Comparison of ENCODE assay signal across 8 mouse cellular contexts in the genomic region with DNA sequence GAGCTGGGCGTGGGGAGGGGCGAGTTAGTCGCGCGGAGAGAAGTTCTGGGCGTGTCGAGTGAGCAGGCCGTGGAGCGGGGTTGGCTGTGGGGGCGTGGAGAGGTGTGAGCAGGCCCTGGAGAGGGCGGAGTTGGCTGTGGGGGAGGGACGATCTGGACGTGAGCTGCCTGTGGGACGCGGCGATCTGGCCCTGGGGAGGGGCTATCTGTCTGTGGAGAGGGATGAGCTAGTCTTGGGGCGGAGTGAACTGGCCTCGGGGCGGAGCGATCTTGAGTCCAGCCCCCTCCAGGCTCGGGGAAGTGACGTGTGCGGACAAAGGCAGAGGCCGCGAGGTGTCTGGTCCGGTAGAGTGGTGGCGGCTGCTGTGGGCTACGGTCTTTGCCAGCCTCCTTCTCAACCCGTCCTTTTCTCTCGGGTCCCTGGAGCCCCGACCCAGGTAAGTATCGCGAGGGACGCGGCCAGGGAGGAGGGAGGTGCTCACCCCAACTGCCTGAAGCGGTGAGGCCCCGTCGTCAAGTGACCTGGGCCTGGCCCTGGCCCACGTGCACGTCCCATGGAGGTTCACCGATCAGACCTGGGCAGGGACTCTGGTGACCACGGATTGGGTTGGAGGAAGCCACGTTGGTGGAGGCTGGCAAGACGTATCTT. TPM values are rescaled to one million over a fixed set of nuclear protein-coding genes. Genes with fewer than 3 reads are reported as not detected.
DNase-seq lines count a peak whose midpoint lies in the region; ATAC-seq lines count a peak whose summit lies in the region.

Ntmt1 (plus strand) TSS at position 179 of the 648 bp plus-strand sequence.

- H3K9me3 ChIP-seq in heart, embryonic 14.5 days (ENCODE audit: control insufficient read depth, low read length): no peaks in the 10 kb centered on the region
- H3K9me3 ChIP-seq in liver, embryonic 13.5 days (replicated peaks): no peaks in the 10 kb centered on the region
- H3K9me3 ChIP-seq in stomach, embryonic 16.5 days (replicated peaks; ENCODE audit: control insufficient read depth, low read length): no peaks in the 10 kb centered on the region

- H3K36me3 ChIP-seq in heart, embryonic 14.5 days (ENCODE audit: control insufficient read depth, insufficient read depth, low read length): peaks cover 8% of the 10 kb centered on the region
- H3K36me3 ChIP-seq in liver, embryonic 13.5 days: peaks cover 22% of the 10 kb centered on the region
- H3K36me3 ChIP-seq in stomach, embryonic 16.5 days (ENCODE audit: control insufficient read depth, insufficient read depth, low read length): no peaks in the 10 kb centered on the region

- H3K4me2 ChIP-seq in heart, embryonic 14.5 days (ENCODE audit: low read length): peak within 1 kb of the TSS; percentile 88
- H3K4me2 ChIP-seq in liver, embryonic 13.5 days: peak within 1 kb of the TSS; percentile 98
- H3K4me2 ChIP-seq in stomach, embryonic 16.5 days (ENCODE audit: low read depth, low read length): peak within 1 kb of the TSS; percentile 85

- peak within 1 kb of the TSS; percentile 89 for H3K9ac ChIP-seq in heart, embryonic 14.5 days (ENCODE audit: low read length)
- H3K9ac ChIP-seq in liver, embryonic 13.5 days: peak within 1 kb of the TSS; percentile 86
- H3K9ac ChIP-seq in stomach, embryonic 16.5 days (ENCODE audit: low read length): peak within 1 kb of the TSS; percentile 90

- peaks cover 10 to 18% of the 10 kb centered on the region in 2 experiments for H3K4me1 ChIP-seq in heart, embryonic 14.5 days (ENCODE audit: control insufficient read depth in 2 of 2, insufficient read depth in 2 of 2, low read length in 2 of 2)
- peaks cover 40% of the 10 kb centered on the region for H3K4me1 ChIP-seq in liver, embryonic 13.5 days (replicated peaks)
- H3K4me1 ChIP-seq in stomach, embryonic 16.5 days (ENCODE audit: control insufficient read depth, insufficient read depth, low read length): peaks cover 10% of the 10 kb centered on the region; the same call in 1 of the 2 replicates

- H3K4me3 ChIP-seq in heart, embryonic 14.5 days (ENCODE audit: control insufficient read depth in 1 of 2, insufficient read depth in 1 of 2, low read depth in 1 of 2, low read length in 2 of 2): peak within 1 kb of the TSS; percentile 65 to 72
- H3K4me3 ChIP-seq in liver, embryonic 13.5 days (replicated peaks): peak within 1 kb of the TSS; percentile 81
- peak within 1 kb of the TSS; percentile 87 for H3K4me3 ChIP-seq in stomach, embryonic 16.5 days (replicated peaks; ENCODE audit: low read length)

- WGBS in heart, embryonic 14.5 days: under 1% methylated on average over 43 of the region's 44 CpGs
- under 1% methylated on average over 42 of the region's 44 CpGs for WGBS in liver, embryonic 13.5 days (ENCODE audit: insufficient replicate concordance)
- WGBS in stomach, embryonic 16.5 days: 0% methylated on average over 42 of the region's 44 CpGs

- peak; percentile 98 for ATAC-seq in CD4-positive, CD25-positive, alpha-beta regulatory T cell, adult 4 months
- ATAC-seq in heart, embryonic 14.5 days (ENCODE audit: insufficient number of reproducible peaks, insufficient read depth, low FRiP score, low read depth): peak; percentile 99
- ATAC-seq in liver, embryonic 13.5 days (ENCODE audit: low read depth): peak; percentile 97
- ATAC-seq in stomach, embryonic 16.5 days (ENCODE audit: insufficient read depth, low FRiP score): peak; percentile 99

- peak; percentile 98 for DNase-seq in c-Kit-negative CD71-positive TER-119-positive erythroid progenitor cells, embryonic 14.5 days (ENCODE audit: low read depth, low spot score)
- peak; percentile 99 for DNase-seq in fibroblast of lung, adult 2 months (ENCODE audit: low read depth)
- DNase-seq in kidney, postnatal 14 days: peak; percentile 100
- peak; percentile 100 for DNase-seq in liver, embryonic 13.5 days
- DNase-seq in neural tube, embryonic 10.5 days (ENCODE audit: extremely low spot score, low spot score): peak; percentile 99

- H3K27ac ChIP-seq in heart, embryonic 14.5 days (replicated peaks in 1 of 2; ENCODE audit: control insufficient read depth in 1 of 2, insufficient read depth in 1 of 2, low read depth in 2 of 2, low read length in 2 of 2): peak within 1 kb of the TSS; percentile 87 to 89
- H3K27ac ChIP-seq in liver, embryonic 13.5 days: peak within 1 kb of the TSS; percentile 78
- H3K27ac ChIP-seq in stomach, embryonic 16.5 days (ENCODE audit: low read length): peak within 1 kb of the TSS; percentile 79

- no peaks in the 10 kb centered on the region; the same call in 1 of the 2 replicates for H3K27me3 ChIP-seq in heart, embryonic 14.5 days (ENCODE audit: control insufficient read depth, insufficient read depth, low read length)
- H3K27me3 ChIP-seq in liver, embryonic 13.5 days: peaks cover 29% of the 10 kb centered on the region
- H3K27me3 ChIP-seq in stomach, embryonic 16.5 days (ENCODE audit: control insufficient read depth, insufficient read depth, low read length): no peaks in the 10 kb centered on the region

RNA-seq across cellular contexts. Expression of gene Ntmt1, which starts in this region (rescaled TPM):
- polyA plus RNA-seq in CD4-positive, CD25-positive, alpha-beta regulatory T cell, adult 4 months (2017; shearing (Covaris generic)): 10 to 100 TPM; 30.5 to 44.9 TPM
- polyA plus RNA-seq in heart, embryonic 14.5 days (2014; fragmentation: Nextera tagmentation; extraction: Ambion mirVana): 84.2 and 84.9 TPM in 2 replicates
- 35.5 and 36.3 TPM in 2 replicates for polyA plus RNA-seq in liver, embryonic 13.5 days (2015; fragmentation: Nextera tagmentation; extraction: Ambion mirVana)
- polyA plus RNA-seq in stomach, embryonic 16.5 days (2015; fragmentation: Nextera tagmentation; extraction: Ambion mirVana): 71.5 and 80.0 TPM in 2 replicates

Comparison
In these comparisons a context has a peak if more than half of its experiments do, and no peak if none do; other contexts are left out.
1. Peak in every context shown above with its lines: DNase-seq, ATAC-seq, H3K4me3 ChIP-seq and H3K27ac ChIP-seq.